Mouse (Mus musculus) cerebellum, adult 9-10 months (tissue): ENCODE results near the gene Srcin1.

Experiments
- DNase-seq: peaks from one replicate; pipeline ENCODE4 v3.0.0; 2022

Gene Srcin1

DNA sequence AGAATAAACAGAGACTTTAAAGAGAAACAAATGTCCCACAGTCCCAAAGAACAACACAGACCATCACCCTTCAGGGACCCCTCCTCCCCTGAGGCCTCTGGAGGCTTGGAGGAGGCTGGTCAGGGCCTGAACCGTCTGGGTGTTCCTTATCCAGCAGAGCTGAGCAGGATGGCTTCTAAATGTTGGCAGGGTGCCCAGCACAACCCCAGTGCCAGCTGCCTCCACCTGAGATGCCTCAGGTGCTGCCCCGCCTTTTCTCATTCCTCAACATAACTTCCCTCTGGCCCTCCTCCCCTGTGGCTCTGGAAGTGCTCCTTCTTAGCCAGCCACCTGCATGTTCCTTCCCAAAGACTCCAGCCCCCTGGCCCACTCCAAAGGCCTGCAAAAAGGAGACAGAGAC, 2.3 kb upstream of the Srcin1 start:
- peak; percentile 58 for DNase-seq

DNA sequence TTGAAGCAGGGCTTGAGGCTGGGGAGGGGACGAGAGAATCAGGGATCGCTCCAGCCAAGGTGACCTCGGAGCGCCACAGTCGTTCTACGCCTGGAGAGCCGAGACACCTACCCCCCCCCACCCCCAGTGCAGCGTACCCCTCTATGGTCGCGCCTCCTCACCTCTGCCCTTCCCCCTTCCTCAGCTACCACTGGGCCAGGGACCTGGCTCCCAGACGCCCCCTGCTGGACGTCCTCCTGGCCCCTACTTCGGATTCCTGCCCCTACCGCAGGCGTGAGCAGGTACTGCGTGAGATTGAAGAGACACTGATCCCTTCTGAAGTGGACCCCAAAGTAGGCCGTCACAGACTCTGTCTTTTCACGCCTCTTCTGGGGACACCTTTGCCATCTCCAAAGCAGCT, 348 bp downstream of the Srcin1 start:
- peak; percentile 93 for DNase-seq

GRCm38 (mm10) chr11:97575075-97575474, 911 bp downstream of the Srcin1 start:
- DNase-seq: peak; percentile 93

GRCm38 (mm10) chr11:97574551-97575051, 1.4 kb downstream of the Srcin1 start:
- DNase-seq: peak; percentile 58

DNA sequence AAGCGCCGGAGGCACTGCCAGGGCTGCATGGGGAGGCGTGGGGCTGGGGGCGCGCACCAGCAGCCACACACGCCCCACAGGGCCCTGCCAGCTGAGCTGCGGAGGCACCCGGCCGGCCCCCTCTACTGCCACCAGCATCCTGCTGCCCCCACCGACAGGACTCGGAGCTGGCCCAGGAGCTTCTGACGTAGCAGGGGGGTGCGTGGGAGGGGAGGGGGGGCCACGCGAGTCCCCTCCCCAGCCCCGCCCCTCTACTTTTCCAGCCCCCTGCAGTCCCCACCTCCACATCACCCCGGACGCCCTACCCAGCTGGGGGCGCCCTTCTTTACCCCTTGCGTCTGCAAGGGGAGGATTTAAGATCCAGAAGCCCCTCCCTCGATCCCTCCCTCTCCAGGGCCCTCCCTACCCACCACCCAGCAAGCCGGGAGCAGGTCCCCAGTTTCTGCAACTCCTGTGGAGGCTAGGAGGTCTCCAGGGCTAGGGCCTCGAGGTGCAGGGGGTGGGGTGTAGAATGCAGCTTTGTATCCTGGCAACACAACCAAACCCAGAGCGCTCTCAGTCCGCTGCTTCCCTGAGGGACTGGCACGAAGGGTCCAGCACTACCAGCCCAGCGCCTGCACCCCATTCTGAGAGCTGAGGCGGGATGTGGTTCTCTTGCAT, 2.0 kb downstream of the Srcin1 start:
- peak; percentile 77 for DNase-seq

DNA sequence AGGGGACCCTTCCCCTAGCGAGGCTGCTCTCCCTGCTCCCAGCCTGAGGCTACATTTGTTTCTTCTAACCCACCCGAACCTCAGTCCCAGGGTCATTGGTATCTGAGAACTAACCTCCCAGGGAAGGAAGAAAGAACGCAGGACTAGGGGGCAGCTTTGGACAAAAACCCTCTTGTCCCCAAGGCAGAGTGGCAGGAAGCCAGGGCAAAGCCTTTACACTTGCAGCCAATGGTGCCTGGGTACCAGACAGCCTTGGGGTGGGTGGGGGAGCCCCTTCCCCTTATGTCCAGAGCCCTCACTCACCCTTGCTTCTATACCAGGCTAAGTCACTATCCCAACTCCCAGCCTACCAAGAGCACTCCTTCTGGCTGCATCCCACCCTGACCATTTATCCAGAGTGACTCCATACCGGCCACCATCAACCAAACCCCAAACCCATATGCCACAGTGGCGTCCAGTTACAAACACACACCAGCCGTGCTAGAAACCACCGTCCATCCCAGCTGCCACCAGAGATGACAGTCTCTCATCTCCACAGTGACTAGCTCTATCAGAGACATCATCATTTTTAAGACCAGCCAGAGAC, 3.0 kb downstream of the Srcin1 start:
- DNase-seq: peak; percentile 65

GRCm38 (mm10) chr11:97572089-97572345, 4.0 kb downstream of the Srcin1 start:
- peak; percentile 52 for DNase-seq

GRCm38 (mm10) chr11:97571266-97572088, 4.5 kb downstream of the Srcin1 start:
- no peak for DNase-seq

GRCm38 (mm10) chr11:97570493-97571137, 5.4 kb downstream of the Srcin1 start:
- peak; percentile 94 for DNase-seq

DNA sequence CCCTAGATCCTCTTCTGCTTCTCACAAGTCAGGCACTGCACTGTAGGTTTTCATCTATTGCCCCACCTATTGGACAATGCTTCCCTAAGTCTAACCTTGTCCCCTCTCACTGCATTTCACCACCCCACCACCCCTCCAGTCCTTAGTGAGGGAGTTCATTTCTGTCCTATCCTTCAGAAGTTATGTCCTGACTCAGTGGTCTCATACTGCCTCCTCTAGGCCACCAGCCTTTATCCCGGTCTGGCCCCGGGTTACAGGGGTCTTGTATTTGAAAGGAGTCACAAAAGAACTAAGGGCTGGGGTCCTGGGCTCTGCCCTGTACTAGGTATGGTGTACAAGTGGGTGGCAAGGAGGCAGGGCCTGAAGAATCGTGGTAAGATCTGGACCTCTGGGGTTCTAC, 6.2 kb downstream of the Srcin1 start:
- DNase-seq: peak; percentile 64

DNA sequence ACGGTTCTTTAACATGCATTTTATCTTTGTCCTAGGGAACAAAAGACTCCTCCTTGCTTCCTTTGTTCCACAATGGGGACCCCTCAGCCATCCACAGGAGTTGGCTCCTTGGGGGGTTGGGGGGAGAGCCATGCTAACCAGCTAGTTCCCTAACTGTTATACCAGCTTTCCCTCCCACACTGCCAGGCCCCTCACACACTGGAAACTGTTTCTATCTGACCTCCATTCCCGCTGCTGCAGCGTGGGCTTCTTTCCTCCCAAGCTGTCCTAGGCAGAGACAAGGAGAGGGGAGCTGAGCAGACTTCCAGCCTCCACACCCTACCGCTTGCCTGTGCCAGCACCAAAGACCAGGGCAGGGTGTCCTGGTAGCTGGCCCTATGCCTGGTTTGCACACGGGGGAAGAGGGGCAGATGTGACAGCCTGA, 6.7 kb downstream of the Srcin1 start:
- peak; percentile 62 for DNase-seq

DNA sequence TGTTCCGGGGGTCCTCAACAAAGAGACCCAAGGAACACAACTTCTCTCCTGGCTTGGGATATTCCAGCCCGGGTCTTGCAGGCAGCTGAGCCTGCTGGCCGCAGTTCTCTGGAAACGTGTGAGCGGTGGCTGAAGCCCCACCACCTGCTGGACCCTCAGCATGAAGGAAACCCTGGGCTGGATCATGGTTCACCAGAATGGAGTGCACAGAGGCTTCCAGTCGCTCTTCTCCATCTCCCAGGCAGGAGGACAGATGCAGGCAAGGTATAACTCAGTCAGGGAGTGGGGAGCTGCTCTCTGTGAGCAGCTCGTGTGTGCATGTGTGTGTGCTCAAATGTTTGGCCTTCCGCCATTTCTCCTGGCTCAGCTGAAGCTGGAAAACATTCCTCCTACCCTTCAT, 7.3 kb downstream of the Srcin1 start:
- DNase-seq: peak; percentile 92

GRCm38 (mm10) chr11:97567480-97567879, 8.5 kb downstream of the Srcin1 start:
- DNase-seq: peak; percentile 63

GRCm38 (mm10) chr11:97566551-97566950, 9.4 kb downstream of the Srcin1 start:
- no peak for DNase-seq

DNA sequence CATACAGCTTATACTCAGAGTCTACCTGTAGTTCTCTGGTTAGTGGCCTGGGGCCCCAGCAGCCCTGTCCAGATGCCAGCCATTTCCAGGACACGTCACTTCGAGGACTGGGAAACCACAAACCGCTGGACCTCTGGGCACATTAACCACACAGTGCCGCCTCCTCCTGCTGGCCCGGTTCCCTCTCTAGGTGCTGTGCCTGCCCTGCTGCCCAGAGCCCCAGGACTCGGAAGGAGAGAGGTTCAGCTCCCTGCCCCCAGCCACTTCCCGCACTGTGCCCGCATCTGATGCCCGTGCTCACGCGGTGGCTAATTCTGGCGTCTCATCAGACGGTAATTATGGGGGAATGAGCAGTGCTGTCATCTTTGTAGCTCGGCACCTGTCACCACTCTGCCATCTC, 12.3 kb downstream of the Srcin1 start:
- DNase-seq: no peak

GRCm38 (mm10) chr11:97562536-97562935, 13.4 kb downstream of the Srcin1 start:
- no peak for DNase-seq

GRCm38 (mm10) chr11:97560210-97560963, 15.6 kb downstream of the Srcin1 start:
- DNase-seq: no peak

- no peak for DNase-seq
These were observed 16.4 kb downstream of the Srcin1 start for GRCm38 (mm10) chr11:97559549-97559948.

DNA sequence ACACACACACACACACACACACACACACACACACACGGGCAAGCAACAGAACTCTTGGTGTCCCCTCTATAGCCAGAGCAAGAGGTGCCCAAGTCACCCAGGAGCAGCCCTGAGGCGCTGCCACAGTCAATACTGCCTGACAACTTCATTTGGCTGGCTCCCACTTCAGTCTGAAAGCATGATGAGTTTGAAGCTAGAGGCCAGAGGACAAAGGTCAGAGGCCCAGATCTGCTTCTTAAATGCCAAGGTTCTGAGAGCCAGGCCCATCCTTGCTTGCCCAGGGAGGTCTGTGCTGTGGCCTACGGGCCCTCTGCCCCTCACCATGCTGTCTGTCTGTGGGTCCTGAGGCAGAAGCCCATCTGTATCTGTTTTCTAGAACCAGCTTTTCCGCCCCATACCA, 18.1 kb downstream of the Srcin1 start:
- DNase-seq: no peak

- DNase-seq: peak; percentile 92
These were observed 19.2 kb downstream of the Srcin1 start for GRCm38 (mm10) chr11:97556569-97557408.

DNA sequence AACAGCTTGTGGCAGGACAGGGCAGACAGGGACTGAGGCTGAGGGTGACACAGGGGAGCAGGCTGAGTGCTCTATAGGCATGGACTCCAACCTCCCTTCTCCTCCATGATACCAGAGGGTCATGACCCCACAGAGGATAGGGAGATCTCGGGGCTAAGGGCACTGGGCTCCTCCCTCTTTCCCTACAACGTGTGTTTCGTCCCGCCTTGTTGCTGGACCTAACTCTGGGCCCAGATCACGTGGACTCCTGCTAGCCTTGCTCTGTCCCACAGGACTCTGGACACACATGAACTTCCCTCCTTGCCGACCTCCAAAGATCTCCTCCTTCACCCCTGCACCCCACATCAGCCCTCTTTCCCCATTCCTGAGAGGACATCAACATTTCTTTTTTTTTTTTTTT, 20.8 kb downstream of the Srcin1 start:
- no peak for DNase-seq

DNA sequence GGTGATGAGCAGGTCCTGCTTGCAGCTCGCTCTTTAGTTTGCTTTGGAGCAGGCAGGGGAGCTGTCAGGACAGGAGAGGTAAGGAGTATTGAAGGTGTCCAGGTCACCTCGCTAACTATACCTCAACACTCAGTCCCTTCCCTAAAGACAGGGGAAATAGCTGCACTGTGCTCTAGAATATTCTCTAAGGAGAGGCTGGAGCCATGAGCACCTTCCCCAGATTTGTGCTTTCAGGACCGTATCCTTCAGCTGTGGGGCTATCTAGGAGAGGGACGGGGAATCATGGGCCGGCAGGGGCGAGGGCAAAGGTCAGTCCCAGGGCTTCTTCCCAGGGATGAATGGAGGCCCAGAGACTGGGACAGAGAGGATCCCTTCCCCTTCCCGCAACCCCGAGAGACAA, 23.8 kb downstream of the Srcin1 start:
- no peak for DNase-seq
